Mouse (Mus musculus) right cerebral cortex, adult 18-20 months (tissue): ENCODE measurements around the gene Tmem144.

ENCODE experiments used
- DNase-seq: peaks from one replicate; pipeline ENCODE4 v3.0.0; 2022; ENCODE audit warnings: mixed read lengths

Tmem144 gene

DNA sequence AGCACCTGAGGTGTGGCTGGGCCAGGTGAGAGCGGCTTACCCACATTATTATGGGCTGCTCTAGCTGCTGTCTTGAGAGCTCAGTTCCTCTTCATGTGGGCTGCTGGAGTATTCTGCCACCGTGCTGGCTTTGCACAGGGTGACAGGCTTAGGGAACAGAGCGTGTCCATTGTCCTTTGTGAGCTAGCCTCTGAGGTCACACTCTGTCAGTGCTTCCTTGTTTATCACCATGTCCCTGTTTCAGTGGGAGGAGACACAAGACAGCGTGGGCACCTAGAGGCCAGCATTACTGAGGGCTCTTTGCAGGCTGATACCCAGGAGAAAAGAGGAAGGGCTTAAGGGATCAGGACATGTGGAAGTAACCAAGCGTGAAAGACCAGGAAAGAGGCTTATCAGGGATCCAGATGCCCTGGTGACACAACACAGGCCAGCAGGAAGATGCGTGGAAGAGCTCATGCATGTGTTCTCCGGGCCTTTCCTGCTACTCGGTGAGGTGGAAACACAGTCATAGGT, at the start of gene Tmem144:
Gene Tmem144, minus strand, starts transcription at position 120 of the 513 bp plus-strand sequence.
- peak; percentile 52 for DNase-seq

DNA sequence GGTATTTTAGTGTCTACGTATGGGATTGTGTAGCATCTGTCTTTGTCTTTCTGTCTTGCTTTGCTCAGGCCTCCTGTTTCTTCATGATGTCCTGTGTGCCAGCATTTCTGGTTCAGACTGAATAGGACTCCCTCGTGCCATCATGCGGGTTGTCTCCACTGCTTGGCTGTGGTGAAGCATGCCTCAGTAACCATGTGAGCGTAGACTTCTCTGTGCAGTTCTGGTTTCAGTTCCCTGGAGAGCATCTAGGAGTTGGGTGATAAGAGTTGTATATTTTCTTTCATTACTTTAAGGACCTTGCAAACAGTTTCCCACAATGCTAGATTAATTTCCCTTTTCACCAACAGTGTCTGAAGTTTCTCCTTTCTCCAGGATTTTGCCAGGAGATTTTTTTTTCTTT, 49.2 kb upstream of the Tmem144 start:
- no peak for DNase-seq

GRCm38 (mm10) chr3:79901321-79901720, 48.7 kb upstream of the Tmem144 start:
- no peak for DNase-seq

- DNase-seq = no peak
Measured at GRCm38 (mm10) chr3:79900502-79900901, 47.9 kb upstream of the Tmem144 start.

- no peak for DNase-seq
Measured at GRCm38 (mm10) chr3:79899906-79900305, 47.3 kb upstream of the Tmem144 start.

DNA sequence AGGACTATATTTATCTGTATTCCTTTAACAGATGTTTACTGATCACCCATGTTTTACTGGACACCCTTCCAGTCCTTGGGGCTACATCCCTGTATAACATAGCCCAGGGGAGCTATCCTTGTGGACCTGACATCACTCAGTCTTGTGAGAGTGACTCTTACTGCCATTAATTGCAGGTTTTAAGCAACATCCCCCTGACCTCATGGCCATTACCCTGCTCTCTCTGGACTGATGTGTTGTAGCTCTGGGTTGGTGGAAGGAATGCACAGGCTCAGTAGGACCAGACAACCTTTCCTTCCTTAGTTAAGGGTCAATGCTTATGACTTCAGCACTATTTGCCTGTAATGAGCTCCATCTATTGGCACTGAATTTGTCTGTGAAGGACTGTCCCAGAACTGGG, 45.9 kb upstream of the Tmem144 start:
- no peak for DNase-seq

DNA sequence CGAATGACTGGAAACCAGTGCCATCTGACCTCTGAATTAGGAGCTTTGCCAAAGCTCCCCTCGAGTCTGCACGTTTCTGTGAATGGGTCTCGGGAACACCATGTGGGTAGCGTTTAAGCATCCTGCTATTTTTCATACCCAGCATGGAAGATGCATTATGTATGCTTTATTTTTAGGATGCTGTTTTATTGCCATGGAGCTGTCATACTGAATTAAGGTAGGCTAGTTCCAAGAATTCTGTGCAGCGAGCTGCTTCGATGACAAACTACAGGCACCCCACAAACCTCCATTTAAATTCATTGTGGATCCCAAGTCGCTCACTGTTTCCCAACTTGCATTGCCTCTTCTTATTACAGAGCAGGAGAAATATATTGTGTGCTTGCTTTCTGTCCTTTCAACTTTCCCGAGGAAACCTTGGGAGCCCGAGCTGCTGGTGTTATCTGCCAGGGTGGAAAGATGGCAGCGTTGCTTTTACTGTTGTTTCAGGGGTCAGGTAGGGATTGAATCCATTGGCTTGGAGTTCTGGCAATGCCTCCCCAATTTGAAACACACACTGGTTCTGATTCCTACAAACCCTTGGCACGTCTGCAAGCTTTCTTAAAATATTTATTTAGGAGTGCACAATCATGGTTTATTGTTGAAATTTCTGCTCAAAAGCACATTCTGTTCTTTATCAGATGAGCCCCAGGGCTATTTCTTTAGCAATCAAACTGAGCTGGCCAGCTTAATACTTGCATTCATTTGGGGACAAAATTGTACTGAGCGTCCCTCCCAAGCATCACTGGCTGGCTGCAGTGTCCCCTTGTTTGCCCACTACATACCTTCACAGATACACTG, 45.2 kb upstream of the Tmem144 start:
- DNase-seq = peak; percentile 26

DNA sequence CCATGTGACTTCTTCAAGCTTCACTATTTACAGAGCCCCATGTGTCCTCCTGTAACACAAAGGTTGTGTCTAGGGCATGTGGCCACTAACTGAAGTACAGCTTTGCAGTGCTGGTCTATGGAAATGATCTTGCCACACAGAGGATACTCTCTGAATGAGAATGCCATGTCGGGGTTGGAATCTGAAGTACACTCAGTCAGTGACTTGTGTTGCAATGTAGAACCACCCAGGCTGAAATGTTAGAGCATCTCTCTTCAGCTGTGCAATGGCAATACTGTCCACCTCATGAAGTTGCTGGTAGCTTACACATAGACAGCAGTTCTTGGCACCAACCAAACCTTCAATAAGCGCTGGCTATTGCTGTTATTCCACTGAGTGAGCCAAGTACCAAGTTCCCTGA, 35.4 kb upstream of the Tmem144 start:
- DNase-seq = no peak

GRCm38 (mm10) chr3:79887161-79887855, 34.7 kb upstream of the Tmem144 start:
- no peak for DNase-seq

DNA sequence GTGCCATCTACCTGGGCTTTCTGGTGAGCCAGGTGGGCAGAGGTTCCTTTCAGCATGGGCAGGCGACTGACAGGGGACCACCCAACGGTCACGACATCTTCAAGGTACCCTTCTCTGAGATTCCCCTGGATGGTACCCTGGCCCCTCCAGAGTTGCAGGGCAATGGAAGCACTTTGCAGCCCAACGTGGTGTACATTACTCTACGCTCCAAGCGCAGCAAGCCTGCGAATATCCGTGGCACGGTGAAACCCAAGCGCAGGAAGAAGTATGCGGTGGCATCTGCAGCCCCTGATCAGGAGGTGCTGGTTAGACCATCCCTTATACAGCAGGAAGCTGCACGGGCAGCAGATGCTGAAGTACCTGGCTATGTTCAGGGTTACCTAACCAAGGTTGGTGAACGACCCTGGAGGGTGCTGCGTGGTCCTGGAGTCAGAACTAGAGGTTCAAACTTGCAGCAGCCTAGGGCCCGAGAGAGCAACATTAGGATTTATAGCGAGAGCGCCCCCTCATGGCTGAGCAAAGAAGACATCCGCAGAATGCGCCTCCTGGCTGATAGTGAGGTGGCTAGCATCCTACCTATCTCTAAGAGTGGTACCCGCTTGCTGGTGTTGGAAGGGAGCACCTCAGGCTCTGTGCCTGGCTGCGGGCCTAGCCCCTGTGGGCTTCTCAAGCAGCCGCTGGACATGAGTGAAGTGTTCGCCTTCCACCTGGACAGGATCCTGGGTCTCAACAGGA, 34.0 kb upstream of the Tmem144 start:
- peak; percentile 13 for DNase-seq

GRCm38 (mm10) chr3:79885686-79886356, 33.2 kb upstream of the Tmem144 start:
- no peak for DNase-seq

DNA sequence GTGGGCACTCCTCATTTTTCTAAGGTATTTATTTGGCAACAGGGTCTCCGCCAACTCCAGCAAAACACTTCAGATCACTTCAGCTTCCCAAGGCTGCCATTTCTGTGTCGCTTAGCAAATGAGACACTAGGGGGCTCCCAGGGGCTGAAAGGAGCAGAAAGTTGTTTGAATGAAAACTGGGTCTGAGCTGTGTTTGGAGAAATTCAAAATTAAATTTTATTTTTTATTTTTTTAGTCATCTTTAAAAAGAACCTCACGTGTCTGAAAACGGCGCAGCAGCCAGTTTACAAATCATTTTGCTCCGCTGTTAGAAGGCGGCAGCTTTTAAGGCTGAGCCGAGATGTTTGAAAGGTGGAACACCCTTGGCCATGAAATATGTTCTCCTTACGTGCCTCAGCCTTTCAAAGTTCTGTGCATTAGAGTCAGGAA, 32.2 kb upstream of the Tmem144 start:
- DNase-seq = peak; percentile 70

GRCm38 (mm10) chr3:79884305-79884704, 31.7 kb upstream of the Tmem144 start, which contains the start of gene Fam198b:
Gene Fam198b, plus strand, starts transcription at chr3:79884533.
- DNase-seq = no peak

DNA sequence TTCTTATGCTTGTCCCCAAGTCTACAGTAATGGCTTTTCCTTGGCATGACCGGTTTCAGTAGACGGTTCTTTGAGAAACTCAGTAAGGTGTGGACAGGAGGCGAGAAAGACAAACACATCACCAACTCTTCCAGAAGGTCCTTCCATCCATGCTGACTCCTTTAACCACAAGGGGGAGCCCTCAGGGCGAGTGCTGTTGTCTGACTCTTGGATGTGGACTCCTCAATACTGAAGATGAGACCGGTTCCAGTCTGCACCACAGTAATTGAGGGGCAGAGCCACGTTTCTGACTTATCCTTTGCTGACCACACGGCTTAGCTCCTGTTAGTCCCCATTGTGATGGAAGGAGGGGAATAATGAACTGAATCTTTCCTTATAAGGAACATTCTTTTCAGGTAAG, 30.5 kb upstream of the Tmem144 start:
- DNase-seq = peak; percentile 68

- no peak for DNase-seq
Measured at GRCm38 (mm10) chr3:79881645-79882044, 29.1 kb upstream of the Tmem144 start.

GRCm38 (mm10) chr3:79879246-79879645, 26.7 kb upstream of the Tmem144 start:
- no peak for DNase-seq

- no peak for DNase-seq
Measured at GRCm38 (mm10) chr3:79878350-79878749, 25.8 kb upstream of the Tmem144 start.

GRCm38 (mm10) chr3:79875471-79875870, 22.9 kb upstream of the Tmem144 start:
- DNase-seq = no peak

DNA sequence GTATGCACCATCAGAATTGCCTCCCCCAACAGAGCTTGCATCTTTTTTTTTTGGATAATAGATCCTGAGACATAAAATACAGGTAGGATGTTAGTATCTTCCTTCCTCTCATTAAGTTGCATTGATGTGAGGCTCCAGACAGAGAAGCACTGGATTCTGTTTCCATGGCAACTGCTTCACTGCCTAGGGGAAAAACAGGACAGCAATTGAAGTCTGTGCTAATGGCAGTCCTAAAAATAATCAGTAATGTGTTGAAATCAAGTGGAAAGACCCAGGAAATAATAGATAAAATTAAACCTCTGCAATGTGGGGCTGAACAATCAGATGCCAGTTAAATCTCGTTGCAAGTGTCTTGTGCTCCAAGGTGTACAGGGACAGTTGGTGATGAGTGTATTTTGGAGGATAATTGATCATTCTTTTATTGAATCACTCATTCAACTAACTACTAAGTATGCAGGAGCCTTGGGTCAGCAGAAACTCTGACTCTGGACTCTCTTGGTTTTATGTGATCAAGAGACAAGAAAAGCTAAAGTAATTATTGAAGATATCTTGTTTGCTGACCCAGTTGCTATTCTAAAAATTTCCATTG, 14.6 kb upstream of the Tmem144 start:
- DNase-seq = peak; percentile 68

DNA sequence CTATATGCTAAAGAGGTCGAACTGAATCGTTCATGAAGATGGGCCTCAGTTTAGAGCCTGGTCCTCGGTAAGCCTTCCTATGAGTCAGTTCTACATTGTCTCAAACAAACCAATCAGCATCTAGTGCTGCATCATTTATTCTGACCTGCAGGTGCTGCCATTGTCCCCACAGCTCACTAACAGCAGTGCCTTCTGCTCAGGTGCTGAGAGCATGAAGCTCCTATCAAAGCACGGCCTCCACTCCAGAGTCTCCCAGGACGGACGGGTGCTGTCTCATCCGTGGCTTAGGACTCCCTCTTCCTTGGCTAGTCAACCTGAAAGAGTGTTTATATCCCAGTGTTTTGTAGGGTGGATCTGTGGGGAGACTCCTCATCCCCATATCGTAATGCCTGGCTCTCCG, 14.0 kb upstream of the Tmem144 start:
- DNase-seq = no peak

GRCm38 (mm10) chr3:79866089-79866488, 13.5 kb upstream of the Tmem144 start:
- no peak for DNase-seq

DNA sequence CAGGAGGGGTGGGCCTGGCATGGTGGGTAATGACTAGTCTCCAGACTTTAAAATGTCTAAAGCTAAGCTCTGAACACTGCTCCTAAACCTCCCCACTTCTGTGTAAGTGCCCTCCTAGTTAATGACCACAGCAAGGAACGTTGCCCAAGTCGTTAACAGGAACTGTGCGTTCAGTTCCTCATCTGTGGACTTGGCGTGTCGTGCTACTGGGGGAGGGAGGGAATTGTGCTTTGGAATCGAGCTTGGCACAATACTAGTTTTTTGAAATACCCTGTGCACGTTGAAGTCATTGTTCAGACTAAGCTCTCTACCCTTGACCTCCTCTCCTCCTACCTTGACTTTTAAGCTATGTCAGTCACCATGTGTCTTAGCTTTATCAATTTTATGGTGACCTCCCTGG, 12.3 kb upstream of the Tmem144 start:
- DNase-seq = no peak
